Mouse (Mus musculus): Measurements from ENCODE around the gene Rpl9-ps6. TPM values are rescaled to one million over a fixed set of nuclear protein-coding genes. Genes with fewer than 3 reads are reported as not detected.
"Not testable (repeated sequence)": the region's sequence is repeated elsewhere in the genome, so short reads cannot be mapped to it uniquely, and the experiment has no call there.

Rpl9-ps6 gene
- polyA plus RNA-seq, 1 experiment from 2014 or later, result 113 TPM

DNA sequence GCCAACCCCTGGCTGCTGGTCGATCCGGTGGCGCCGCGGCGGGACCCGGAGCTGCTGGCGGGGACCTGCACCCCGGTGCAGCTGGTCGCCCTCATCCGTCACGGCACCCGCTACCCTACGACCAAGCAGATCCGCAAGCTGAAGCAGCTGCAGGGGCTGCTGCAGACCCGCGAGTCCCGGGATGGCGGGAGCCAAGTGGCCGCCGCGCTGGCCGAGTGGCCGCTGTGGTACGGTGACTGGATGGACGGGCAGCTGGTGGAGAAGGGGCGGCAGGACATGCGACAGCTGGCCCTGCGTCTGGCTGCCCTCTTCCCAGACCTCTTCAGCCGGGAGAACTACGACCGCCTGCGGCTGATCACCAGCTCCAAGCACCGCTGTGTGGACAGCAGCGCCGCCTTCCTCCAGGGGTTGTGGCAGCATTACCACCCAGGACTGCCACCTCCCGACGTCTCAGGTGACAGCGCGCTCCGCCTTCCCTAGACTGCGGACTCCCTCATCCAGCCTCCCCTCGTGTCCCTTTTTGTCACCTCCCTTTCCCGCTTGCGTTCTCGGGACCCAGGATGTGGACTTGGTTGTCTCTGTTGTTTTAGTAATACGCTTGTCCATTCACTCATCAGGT, 19.8 kb upstream of the Rpl9-ps6 start:
- ATAC-seq (ENCODE audit: low read depth), result peak; percentile 91
- Histone ChIP-seq H3K9ac (ENCODE audit: low read length) (peak overlapping the region; percentile 86), H3K4me2 (ENCODE audit: low read depth, low read length) (peak overlapping the region; percentile 90), H3K4me1 (replicated peaks; ENCODE audit: control insufficient read depth, insufficient read depth, low read length) (peaks cover 18% of the 10 kb centered on the region), H3K27ac (ENCODE audit: low read length) (peak overlapping the region; percentile 82), H3K4me3 (ENCODE audit: low read length) (peak overlapping the region; percentile 87)
- H3K27me3 ChIP-seq (ENCODE audit: control insufficient read depth, insufficient read depth, low read depth, low read length); H3K36me3 ChIP-seq (ENCODE audit: control insufficient read depth, insufficient read depth, low read length); H3K9me3 ChIP-seq (ENCODE audit: control insufficient read depth, low read length): not testable (repeated sequence)
- under 1% methylated on average over 33 of the region's 47 CpGs for WGBS

DNA sequence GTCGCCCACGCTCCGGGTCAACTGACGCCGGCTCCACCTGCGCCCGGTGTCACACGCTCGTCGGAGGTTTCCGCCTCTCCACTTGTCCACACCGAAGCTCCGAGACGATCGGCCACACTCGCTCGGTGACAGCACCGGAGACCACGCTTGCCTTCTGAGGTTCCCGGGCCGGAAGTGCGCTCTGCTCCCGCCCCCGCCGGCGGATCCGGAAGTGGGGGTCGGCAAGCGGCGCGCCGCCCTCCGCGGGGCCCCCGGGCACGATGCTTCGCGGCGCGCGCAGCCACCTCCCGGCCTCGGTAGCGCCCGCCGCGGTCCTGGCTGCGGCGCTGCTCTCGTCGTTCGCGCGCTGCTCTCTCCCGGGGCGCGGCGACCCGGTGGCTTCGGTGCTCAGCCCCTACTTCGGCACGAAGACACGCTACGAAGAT, 19.3 kb upstream of the Rpl9-ps6 start, which contains the start of gene Minpp1:
Minpp1 (plus strand) TSS at position 89 of the 425 bp plus-strand sequence.
- peak within 1 kb of the TSS; percentile 87 for H3K4me3 ChIP-seq (ENCODE audit: low read length)
- peak within 1 kb of the TSS; percentile 82 for H3K27ac ChIP-seq (ENCODE audit: low read length)
- no peaks in the 10 kb centered on the region for H3K27me3 ChIP-seq (ENCODE audit: control insufficient read depth, insufficient read depth, low read depth, low read length)
- no peaks in the 10 kb centered on the region for H3K36me3 ChIP-seq (ENCODE audit: control insufficient read depth, insufficient read depth, low read length)
- no peaks in the 10 kb centered on the region for H3K9me3 ChIP-seq (ENCODE audit: control insufficient read depth, low read length)
- peak; percentile 94 for ATAC-seq (ENCODE audit: low read depth)
- peak within 1 kb of the TSS; percentile 90 for H3K4me2 ChIP-seq (ENCODE audit: low read depth, low read length)
- peaks cover 18% of the 10 kb centered on the region for H3K4me1 ChIP-seq (replicated peaks; ENCODE audit: control insufficient read depth, insufficient read depth, low read length)
- WGBS, result under 1% methylated on average over 63 of the region's 64 CpGs
- H3K9ac ChIP-seq (ENCODE audit: low read length), result peak within 1 kb of the TSS; percentile 86

DNA sequence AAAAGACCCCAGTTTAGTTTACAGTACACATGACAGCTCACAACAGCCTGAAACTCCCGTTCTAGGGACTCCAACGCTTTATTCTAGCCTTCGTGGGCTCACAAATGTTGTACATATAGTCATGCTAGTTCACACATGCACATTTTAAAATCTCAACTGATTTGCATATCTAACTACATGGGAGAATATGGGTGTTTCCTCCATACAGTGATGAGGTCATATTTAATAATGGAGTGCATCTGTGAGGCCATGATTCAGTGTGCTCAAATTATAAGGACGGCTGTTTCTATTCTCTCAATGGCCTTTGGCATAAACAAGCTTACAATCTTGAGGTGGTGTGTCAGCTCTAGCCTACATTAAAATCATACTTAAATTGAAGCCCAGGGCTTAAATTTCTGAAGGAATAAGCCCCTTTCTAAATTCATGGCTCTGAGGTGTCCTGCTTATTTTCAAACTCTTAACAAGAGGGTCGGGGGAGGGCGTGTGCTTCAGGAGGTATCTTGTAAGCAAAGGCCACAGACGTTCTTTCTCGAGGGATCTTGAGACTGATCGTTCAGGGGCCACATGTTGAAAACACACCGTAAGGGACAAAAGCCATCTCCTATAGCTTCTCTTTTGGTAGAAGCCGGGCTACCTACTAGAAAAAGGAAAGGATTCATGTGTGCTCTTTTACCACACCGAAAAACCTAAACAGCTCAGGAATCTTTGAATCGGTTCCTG, 18.7 kb upstream of the Rpl9-ps6 start:
- ATAC-seq (ENCODE audit: low read depth), result no peak
- no peaks in the 10 kb centered on the region for H3K9me3 ChIP-seq (ENCODE audit: control insufficient read depth, low read length)
- WGBS, result 17% methylated on average over 13 of the region's 13 CpGs
- H3K27me3 ChIP-seq (ENCODE audit: control insufficient read depth, insufficient read depth, low read depth, low read length), result no peaks in the 10 kb centered on the region
- H3K4me2 ChIP-seq (ENCODE audit: low read depth, low read length), result peak overlapping the region; percentile 90
- peak overlapping the region; percentile 82 for H3K27ac ChIP-seq (ENCODE audit: low read length)
- H3K4me1 ChIP-seq (replicated peaks; ENCODE audit: control insufficient read depth, insufficient read depth, low read length), result peaks cover 18% of the 10 kb centered on the region
- no peaks in the 10 kb centered on the region for H3K36me3 ChIP-seq (ENCODE audit: control insufficient read depth, insufficient read depth, low read length)
- peak overlapping the region; percentile 87 for H3K4me3 ChIP-seq (ENCODE audit: low read length)
- H3K9ac ChIP-seq (ENCODE audit: low read length), result peak overlapping the region; percentile 86

DNA sequence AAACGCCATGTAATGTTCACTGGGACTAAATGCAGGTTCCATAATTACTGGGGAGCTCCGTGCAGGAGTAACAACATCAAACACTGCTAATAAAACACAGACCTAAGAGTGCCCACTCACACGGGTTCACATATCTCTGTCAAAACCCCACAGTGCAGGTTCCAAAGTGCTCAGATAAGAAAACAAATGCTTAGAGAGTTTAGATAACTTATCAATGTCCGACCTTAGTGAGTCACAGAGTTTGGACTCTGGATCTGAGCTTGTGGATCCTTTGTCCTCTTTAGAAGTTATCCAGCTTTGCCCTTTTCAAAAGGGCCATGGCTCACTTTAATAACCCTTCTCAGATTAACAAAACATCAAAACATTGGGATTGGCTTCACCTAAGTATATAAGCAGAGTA, 15.1 kb upstream of the Rpl9-ps6 start:
- Histone ChIP-seq H3K9me3 (ENCODE audit: control insufficient read depth, low read length) (no peaks in the 10 kb centered on the region), H3K27me3 (ENCODE audit: control insufficient read depth, insufficient read depth, low read depth, low read length) (no peaks in the 10 kb centered on the region), H3K4me1 (replicated peaks; ENCODE audit: control insufficient read depth, insufficient read depth, low read length) (peaks cover 6% of the 10 kb centered on the region), H3K36me3 (ENCODE audit: control insufficient read depth, insufficient read depth, low read length) (no peaks in the 10 kb centered on the region), H3K9ac (ENCODE audit: low read length) (no peak overlapping the region), H3K4me2 (ENCODE audit: low read depth, low read length) (no peak overlapping the region), H3K4me3 (ENCODE audit: low read length) (no peak overlapping the region), H3K27ac (ENCODE audit: low read length) (no peak overlapping the region)
- no peak for ATAC-seq (ENCODE audit: low read depth)
- 31% methylated on average over 4 of the region's 4 CpGs for WGBS

DNA sequence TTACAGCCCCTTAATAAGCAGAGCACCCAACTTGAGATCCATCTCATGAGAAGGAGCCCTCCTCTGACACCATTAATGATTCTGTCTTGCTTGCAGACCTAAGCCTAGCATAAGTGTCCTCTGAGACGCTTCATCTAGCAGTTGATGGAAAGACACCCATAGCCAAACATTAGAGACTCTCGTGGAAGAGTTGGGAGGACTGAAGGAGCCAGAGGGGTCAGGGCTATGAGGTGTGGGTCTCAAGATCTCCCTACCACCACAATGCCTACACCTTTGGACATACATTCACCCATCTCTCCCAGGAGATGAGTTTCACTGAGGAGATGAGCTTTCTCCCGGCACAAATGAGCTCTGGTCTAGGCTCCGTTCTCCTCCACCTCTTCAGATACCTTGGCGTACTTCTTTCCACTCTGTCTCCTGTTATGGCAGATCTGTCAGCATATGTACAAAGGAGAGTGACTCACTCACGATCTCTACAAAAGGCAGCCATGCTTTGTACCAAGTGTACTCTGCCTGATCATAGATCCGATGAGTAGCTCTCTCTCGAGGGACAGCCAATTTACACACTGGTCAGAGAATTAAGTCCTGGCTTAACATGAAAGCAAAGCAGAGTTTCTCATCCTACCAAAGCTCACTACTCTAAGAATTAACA, 14.5 kb upstream of the Rpl9-ps6 start:
- no peaks in the 10 kb centered on the region for H3K9me3 ChIP-seq (ENCODE audit: control insufficient read depth, low read length)
- no peaks in the 10 kb centered on the region for H3K27me3 ChIP-seq (ENCODE audit: control insufficient read depth, insufficient read depth, low read depth, low read length)
- ATAC-seq (ENCODE audit: low read depth), result no peak
- H3K4me2 ChIP-seq (ENCODE audit: low read depth, low read length), result no peak overlapping the region
- no peak overlapping the region for H3K27ac ChIP-seq (ENCODE audit: low read length)
- H3K4me3 ChIP-seq (ENCODE audit: low read length), result no peak overlapping the region
- H3K36me3 ChIP-seq (ENCODE audit: control insufficient read depth, insufficient read depth, low read length), result no peaks in the 10 kb centered on the region
- H3K9ac ChIP-seq (ENCODE audit: low read length), result no peak overlapping the region
- H3K4me1 ChIP-seq (replicated peaks; ENCODE audit: control insufficient read depth, insufficient read depth, low read length), result peaks cover 5% of the 10 kb centered on the region
- WGBS, result 72% methylated on average over 8 of the region's 8 CpGs

DNA sequence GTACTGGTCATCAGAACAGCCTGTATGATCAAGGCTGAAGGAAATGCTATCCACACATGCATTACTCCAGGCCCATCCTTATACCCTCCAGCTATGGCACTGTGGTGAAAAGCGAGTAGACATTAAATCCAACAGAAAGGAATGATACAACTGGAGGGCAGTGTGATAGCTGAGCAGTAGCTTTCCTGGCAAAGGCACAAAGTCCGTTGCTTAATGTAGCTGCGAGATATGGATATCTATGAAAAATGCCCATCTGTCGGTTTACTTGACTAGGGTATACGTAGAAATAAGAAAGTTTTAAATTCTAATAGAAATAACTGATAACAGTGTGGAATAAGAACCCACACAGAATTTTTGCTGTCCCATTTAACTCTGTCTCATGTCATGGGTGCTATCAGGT, 13.9 kb upstream of the Rpl9-ps6 start:
- H3K4me1 ChIP-seq (replicated peaks; ENCODE audit: control insufficient read depth, insufficient read depth, low read length), result peaks cover 4% of the 10 kb centered on the region
- 74% methylated on average over 5 of the region's 5 CpGs for WGBS
- no peak overlapping the region for H3K4me3 ChIP-seq (ENCODE audit: low read length)
- H3K9me3 ChIP-seq (ENCODE audit: control insufficient read depth, low read length), result no peaks in the 10 kb centered on the region
- no peak overlapping the region for H3K9ac ChIP-seq (ENCODE audit: low read length)
- no peak overlapping the region for H3K4me2 ChIP-seq (ENCODE audit: low read depth, low read length)
- H3K27ac ChIP-seq (ENCODE audit: low read length), result no peak overlapping the region
- no peaks in the 10 kb centered on the region for H3K27me3 ChIP-seq (ENCODE audit: control insufficient read depth, insufficient read depth, low read depth, low read length)
- no peak for ATAC-seq (ENCODE audit: low read depth)
- no peaks in the 10 kb centered on the region for H3K36me3 ChIP-seq (ENCODE audit: control insufficient read depth, insufficient read depth, low read length)

DNA sequence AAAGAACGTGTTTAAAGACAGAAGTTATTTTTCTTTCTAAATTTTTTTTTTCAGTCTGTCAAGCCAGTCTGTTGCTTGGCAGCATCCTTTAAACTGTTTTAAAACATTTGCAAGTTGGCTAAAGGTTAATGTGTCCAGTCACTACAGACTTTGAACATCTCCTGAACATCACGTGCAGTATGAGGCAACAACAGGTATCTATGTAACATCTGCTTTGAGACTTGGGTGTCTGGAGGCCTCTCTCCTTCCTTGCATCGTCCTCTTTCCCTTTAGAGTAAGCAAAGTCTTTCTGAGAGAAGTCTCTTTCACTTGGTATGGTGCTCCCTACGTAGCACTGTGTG, 10.3 kb upstream of the Rpl9-ps6 start:
- no peak overlapping the region for H3K4me2 ChIP-seq (ENCODE audit: low read depth, low read length)
- H3K9ac ChIP-seq (ENCODE audit: low read length), result no peak overlapping the region
- no peak for ATAC-seq (ENCODE audit: low read depth)
- H3K4me3 ChIP-seq (ENCODE audit: low read length), result no peak overlapping the region
- WGBS, result 75% methylated on average over 4 of the region's 4 CpGs
- H3K27me3 ChIP-seq (ENCODE audit: control insufficient read depth, insufficient read depth, low read depth, low read length), result no peaks in the 10 kb centered on the region
- no peaks in the 10 kb centered on the region for H3K9me3 ChIP-seq (ENCODE audit: control insufficient read depth, low read length)
- H3K36me3 ChIP-seq (ENCODE audit: control insufficient read depth, insufficient read depth, low read length), result no peaks in the 10 kb centered on the region
- no peak overlapping the region for H3K27ac ChIP-seq (ENCODE audit: low read length)
- no peaks in the 10 kb centered on the region for H3K4me1 ChIP-seq (replicated peaks; ENCODE audit: control insufficient read depth, insufficient read depth, low read length)

DNA sequence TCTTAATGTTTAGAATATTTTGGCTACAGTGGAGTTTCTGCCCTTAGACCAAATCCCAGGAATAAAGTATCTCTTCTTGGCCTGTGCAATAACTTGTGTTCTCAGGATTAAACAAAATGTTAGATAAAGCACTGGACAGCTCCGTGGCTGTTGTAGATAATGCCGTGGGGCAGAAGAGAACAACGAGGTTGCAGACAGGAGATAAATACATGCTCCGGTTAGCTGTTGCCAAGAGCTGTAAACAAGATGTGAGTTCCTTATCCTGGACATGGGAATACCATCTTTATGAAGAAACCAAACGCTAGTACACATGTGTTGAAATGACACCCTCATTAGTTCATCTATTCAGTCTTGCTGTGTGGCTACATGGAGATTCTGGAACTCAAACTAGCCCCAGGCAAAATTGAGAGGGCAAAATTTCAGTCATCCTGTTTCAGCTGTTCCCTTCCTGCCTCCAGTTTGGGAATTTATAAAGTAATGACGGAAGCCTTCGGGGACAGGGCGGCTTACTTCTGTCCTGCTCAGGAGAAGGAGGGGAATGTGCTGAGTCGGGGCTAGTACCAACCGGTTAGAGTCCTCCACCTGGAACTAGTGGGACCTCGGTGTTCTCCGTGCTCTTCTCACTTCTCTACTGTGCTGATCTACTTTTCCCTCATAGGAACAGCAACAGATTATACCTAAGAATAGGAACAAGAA, 9.8 kb upstream of the Rpl9-ps6 start:
- no peaks in the 10 kb centered on the region for H3K27me3 ChIP-seq (ENCODE audit: control insufficient read depth, insufficient read depth, low read depth, low read length)
- 69% methylated on average over 12 of the region's 12 CpGs for WGBS
- no peak for ATAC-seq (ENCODE audit: low read depth)

More for the DNA sequence above, 9.8 kb upstream of the Rpl9-ps6 start:
- Histone ChIP-seq H3K36me3 (ENCODE audit: control insufficient read depth, insufficient read depth, low read length) (no peaks in the 10 kb centered on the region), H3K4me2 (ENCODE audit: low read depth, low read length) (no peak overlapping the region), H3K4me1 (replicated peaks; ENCODE audit: control insufficient read depth, insufficient read depth, low read length) (no peaks in the 10 kb centered on the region), H3K9me3 (ENCODE audit: control insufficient read depth, low read length) (no peaks in the 10 kb centered on the region), H3K4me3 (ENCODE audit: low read length) (no peak overlapping the region), H3K9ac (ENCODE audit: low read length) (no peak overlapping the region), H3K27ac (ENCODE audit: low read length) (no peak overlapping the region)

All from lung, embryonic 16.5 days (tissue).